Mouse (Mus musculus) midbrain, embryonic 10.5 days (tissue): ENCODE data around the gene Rbm8a. TPM values are rescaled to one million over a fixed set of nuclear protein-coding genes. Genes with fewer than 3 reads are reported as not detected.

Experiments used
- DNase-seq: peaks from one replicate; pipeline ENCODE4 v3.0.0-alpha.2; 2017; ENCODE audit warnings: low spot score
- H3K27ac ChIP-seq: fragments of 300-500 bp; sonication (generic); replicated peaks from 2 replicates; pipeline ENCODE4 v1.5.1; 2016; ENCODE audit warnings: mild to moderate bottlenecking
- H3K27me3 ChIP-seq: fragments of 300-500 bp; sonication (generic); 2 replicates; pipeline ENCODE4 v1.6.1; 2016; ENCODE audit warnings: low read depth, mild to moderate bottlenecking; ENCODE audit not compliant: poor library complexity, severe bottlenecking
- H3K36me3 ChIP-seq: fragments of 300-500 bp; sonication (generic); 2 replicates; pipeline ENCODE4 v1.6.1; 2016; ENCODE audit warnings: mild to moderate bottlenecking, moderate library complexity
- H3K4me1 ChIP-seq: fragments of 300-500 bp; sonication (generic); 2 replicates; pipeline ENCODE4 v1.6.1; 2016
- H3K4me3 ChIP-seq: fragments of 300-500 bp; sonication (generic); 2 replicates; pipeline ENCODE4 v1.5.1; 2016; ENCODE audit warnings: mild to moderate bottlenecking, moderate library complexity
- H3K9me3 ChIP-seq: fragments of 300-500 bp; sonication (generic); replicated peaks from 2 replicates; pipeline ENCODE4 v1.6.1; 2016; ENCODE audit warnings: mild to moderate bottlenecking
- WGBS: fragments of 180-500 bp; shearing (Covaris S2); methylation state at CpG from one replicate; pipeline ENCODE4 v1.1.7; 2016; 5-methylcytosine and 5-hydroxymethylcytosine counted together
- polyA plus RNA-seq: library from polyadenylated mRNA; unstranded; fragments of >200 nt; fragmentation: Nextera tagmentation; extraction: Ambion mirVana; gene quantifications from 2 replicates; pipeline ENCODE4 v1.2.1, GENCODE M21; 2016

The Rbm8a gene
- polyA plus RNA-seq = 205 and 215 TPM in 2 replicates

- peak; percentile 96 for DNase-seq
- peak within 1 kb of the TSS; percentile 94 for H3K27ac ChIP-seq
- H3K27me3 ChIP-seq = no peaks in the 10 kb centered on the region
- under 1% methylated on average over 48 of the region's 48 CpGs for WGBS
- peaks cover 60% of the 10 kb centered on the region for H3K36me3 ChIP-seq
- H3K4me3 ChIP-seq = peak within 1 kb of the TSS; percentile 78
- H3K4me1 ChIP-seq = peaks cover 27% of the 10 kb centered on the region
- no peaks in the 10 kb centered on the region for H3K9me3 ChIP-seq
Measured at GRCm38 (mm10) chr3:96629729-96630600, at the start of gene Rbm8a. Rbm8a (plus strand) TSS chr3:96629933.

GRCm38 (mm10) chr3:96581141-96581540 is 48.6 kb upstream of the Rbm8a start:
- H3K9me3 ChIP-seq = no peaks in the 10 kb centered on the region
- no peak overlapping the region for H3K4me3 ChIP-seq
- 46% methylated on average over 6 of the region's 6 CpGs for WGBS

GRCm38 (mm10) chr3:96581771-96582515 is 47.8 kb upstream of the Rbm8a start:
- no peak overlapping the region for H3K4me3 ChIP-seq
- no peaks in the 10 kb centered on the region for H3K36me3 ChIP-seq
- H3K4me1 ChIP-seq = peaks cover 31% of the 10 kb centered on the region
- WGBS = 86% methylated on average over 16 of the region's 16 CpGs
- H3K9me3 ChIP-seq = no peaks in the 10 kb centered on the region
- peaks cover 16% of the 10 kb centered on the region for H3K27me3 ChIP-seq
- H3K27ac ChIP-seq = no peak overlapping the region
- DNase-seq = no peak

More at GRCm38 (mm10) chr3:96581141-96581540, 48.6 kb upstream of the Rbm8a start:
- Histone ChIP-seq H3K36me3 (no peaks in the 10 kb centered on the region), H3K27ac (no peak overlapping the region), H3K27me3 (peaks cover 16% of the 10 kb centered on the region), H3K4me1 (peaks cover 39% of the 10 kb centered on the region)
- DNase-seq = no peak

- no peak overlapping the region for H3K4me3 ChIP-seq
- DNase-seq = no peak
- H3K4me1 ChIP-seq = peaks cover 22% of the 10 kb centered on the region
- H3K27ac ChIP-seq = no peak overlapping the region
- H3K27me3 ChIP-seq = peaks cover 16% of the 10 kb centered on the region
- 0 out of 2 replicates have a peak, but pooled peaks cover 2% of the 10 kb centered on the region for H3K9me3 ChIP-seq
- WGBS = 90% methylated on average over 5 of the region's 5 CpGs
- H3K36me3 ChIP-seq = no peaks in the 10 kb centered on the region
Measured at GRCm38 (mm10) chr3:96583386-96583785, 46.3 kb upstream of the Rbm8a start.

- Histone ChIP-seq H3K4me1 (peaks cover 20% of the 10 kb centered on the region), H3K9me3 (0 out of 2 replicates have a peak, but pooled peaks cover 2% of the 10 kb centered on the region), H3K27ac (no peak overlapping the region), H3K36me3 (no peaks in the 10 kb centered on the region), H3K27me3 (peaks cover 11% of the 10 kb centered on the region), H3K4me3 (no peak overlapping the region)
- no peak for DNase-seq
- 81% methylated on average over 4 of the region's 4 CpGs for WGBS
Measured at GRCm38 (mm10) chr3:96590657-96591056, 39.1 kb upstream of the Rbm8a start.

GRCm38 (mm10) chr3:96593374-96593773 is 36.4 kb upstream of the Rbm8a start:
- Histone ChIP-seq H3K4me1 (peaks cover 47% of the 10 kb centered on the region), H3K4me3 (peak overlapping the region; percentile 70), H3K27me3 (peaks cover 32% of the 10 kb centered on the region), H3K9me3 (no peaks in the 10 kb centered on the region), H3K27ac (peak overlapping the region; percentile 86), H3K36me3 (no peaks in the 10 kb centered on the region)
- WGBS = 2% methylated on average over 10 of the region's 10 CpGs
- DNase-seq = no peak

- Histone ChIP-seq H3K36me3 (no peaks in the 10 kb centered on the region), H3K9me3 (no peaks in the 10 kb centered on the region), H3K27ac (peak within 1 kb of the TSS; percentile 86), H3K4me3 (peak within 1 kb of the TSS; percentile 70), H3K27me3 (peaks cover 38% of the 10 kb centered on the region), H3K4me1 (peaks cover 53% of the 10 kb centered on the region)
- peak; percentile 95 for DNase-seq
- WGBS = under 1% methylated on average over 38 of the region's 38 CpGs
Measured at GRCm38 (mm10) chr3:96593790-96594560, 35.8 kb upstream of the Rbm8a start, which contains the start of gene Polr3gl. Polr3gl (minus strand) TSS chr3:96594181.

- Histone ChIP-seq H3K9me3 (no peaks in the 10 kb centered on the region), H3K27me3 (peaks cover 46% of the 10 kb centered on the region), H3K36me3 (no peaks in the 10 kb centered on the region), H3K4me3 (no peak overlapping the region), H3K4me1 (peaks cover 59% of the 10 kb centered on the region), H3K27ac (no peak overlapping the region)
- WGBS = 77% methylated on average over 5 of the region's 5 CpGs
- no peak for DNase-seq
Measured at GRCm38 (mm10) chr3:96594851-96595250, 34.9 kb upstream of the Rbm8a start.

- no peaks in the 10 kb centered on the region for H3K9me3 ChIP-seq
- no peaks in the 10 kb centered on the region for H3K36me3 ChIP-seq
- H3K27ac ChIP-seq = no peak overlapping the region
- peaks cover 51% of the 10 kb centered on the region for H3K27me3 ChIP-seq
- H3K4me3 ChIP-seq = peak overlapping the region; percentile 66
- peaks cover 67% of the 10 kb centered on the region for H3K4me1 ChIP-seq
- no peak for DNase-seq
- WGBS = 32% methylated on average over 6 of the region's 6 CpGs
Measured at GRCm38 (mm10) chr3:96595661-96596060, 34.1 kb upstream of the Rbm8a start.

- Histone ChIP-seq H3K4me1 (peaks cover 72% of the 10 kb centered on the region), H3K9me3 (no peaks in the 10 kb centered on the region), H3K27ac (peak within 1 kb of the TSS; percentile 89), H3K36me3 (no peaks in the 10 kb centered on the region), H3K27me3 (peaks cover 51% of the 10 kb centered on the region), H3K4me3 (peak within 1 kb of the TSS; percentile 66)
- DNase-seq = peak; percentile 30
- WGBS = under 1% methylated on average over 23 of the region's 23 CpGs
Measured at GRCm38 (mm10) chr3:96596228-96596707, 33.5 kb upstream of the Rbm8a start, which contains the start of gene Ankrd34a. Ankrd34a (plus strand) TSS chr3:96596636.

- peaks cover 78% of the 10 kb centered on the region for H3K4me1 ChIP-seq
- no peaks in the 10 kb centered on the region for H3K9me3 ChIP-seq
- H3K27ac ChIP-seq = peak overlapping the region; percentile 89
- no peaks in the 10 kb centered on the region for H3K36me3 ChIP-seq
- H3K27me3 ChIP-seq = peaks cover 51% of the 10 kb centered on the region
- no peak for DNase-seq
- peak overlapping the region; percentile 66 for H3K4me3 ChIP-seq
- 2% methylated on average over 11 of the region's 12 CpGs for WGBS
Measured at GRCm38 (mm10) chr3:96596855-96597254, 32.9 kb upstream of the Rbm8a start.

GRCm38 (mm10) chr3:96597435-96597891 is 32.3 kb upstream of the Rbm8a start:
- peak overlapping the region; percentile 89 for H3K27ac ChIP-seq
- peaks cover 51% of the 10 kb centered on the region for H3K27me3 ChIP-seq
- H3K4me1 ChIP-seq = peaks cover 84% of the 10 kb centered on the region
- under 1% methylated on average over 40 of the region's 40 CpGs for WGBS
- no peaks in the 10 kb centered on the region for H3K9me3 ChIP-seq
- H3K36me3 ChIP-seq = no peaks in the 10 kb centered on the region
- peak overlapping the region; percentile 66 for H3K4me3 ChIP-seq
- peak; percentile 69 for DNase-seq
